Mouse (Mus musculus): ENCODE results near the gene Mrpl30. TPM values are rescaled to one million over a fixed set of nuclear protein-coding genes. Genes with fewer than 3 reads are reported as not detected.

Gene Mrpl30
- total and polyA plus RNA-seq, 2 experiments from 2014 or later, result 156 to 478 TPM

DNA sequence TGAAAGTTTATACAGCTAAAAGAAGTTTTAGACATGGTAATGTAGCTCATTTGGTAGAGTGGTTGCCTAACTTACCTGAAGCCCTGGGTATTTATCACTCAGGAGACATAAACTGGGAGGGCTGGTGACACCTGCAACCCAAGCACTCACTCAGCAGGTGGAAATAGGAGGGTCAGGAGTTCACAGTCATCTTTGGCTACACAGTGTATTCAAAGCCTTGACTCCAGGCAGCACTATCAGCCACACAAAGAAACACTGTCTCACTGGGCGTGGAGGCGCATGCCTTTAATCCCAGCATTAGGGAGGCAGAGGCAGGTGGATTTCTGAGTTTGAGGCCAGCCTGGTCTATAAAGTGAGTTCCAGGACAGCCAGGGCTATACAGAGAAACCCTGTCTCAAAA lies 22.5 kb downstream of the Mrpl30 start:
- WGBS, result 71% methylated on average over 2 of the region's 2 CpGs

GRCm38 (mm10) chr1:37916393-37916792 lies 26.1 kb downstream of the Mrpl30 start, which contains the start of gene Lyg2:
Gene Lyg2 (minus strand): TSS chr1:37916493.
- TF ChIP-seq EP300 (IDR thresholded peaks at IDR 0.05; ENCODE audit: low read depth) (no peak), CTCF (IDR thresholded peaks at IDR 0.05; ENCODE audit: low read depth) (no peak)
- H3K9me3 ChIP-seq (replicated peaks; ENCODE audit: control insufficient read depth, low read length), result no peaks in the 10 kb centered on the region
- H3K27me3 ChIP-seq (ENCODE audit: control insufficient read depth, insufficient read depth, low read length), result no peaks in the 10 kb centered on the region
- DNase-seq (ENCODE audit: low spot score) (no peak), ATAC-seq (ENCODE audit: insufficient read depth, low read depth) (no peak)
- no peak within 1 kb of the TSS for H3K4me3 ChIP-seq (ENCODE audit: low read depth, low read length)
- no peaks in the 10 kb centered on the region for H3K4me1 ChIP-seq (ENCODE audit: control insufficient read depth, insufficient read depth)
- no peak within 1 kb of the TSS for H3K27ac ChIP-seq (ENCODE audit: low read depth)
- H3K36me3 ChIP-seq (replicated peaks; ENCODE audit: control insufficient read depth, insufficient read depth, low read length), result no peaks in the 10 kb centered on the region
- 63% methylated on average over 5 of the region's 5 CpGs for WGBS
- no peak within 1 kb of the TSS for H3K9ac ChIP-seq (replicated peaks; ENCODE audit: low read depth, low read length)
- no peak within 1 kb of the TSS for H3K4me2 ChIP-seq (ENCODE audit: low read depth, low read length)

More for the DNA sequence above, 22.5 kb downstream of the Mrpl30 start:
- Histone ChIP-seq H3K27me3 (ENCODE audit: control insufficient read depth, insufficient read depth, low read length) (no peaks in the 10 kb centered on the region), H3K9me3 (replicated peaks; ENCODE audit: control insufficient read depth, low read length) (no peaks in the 10 kb centered on the region), H3K9ac (replicated peaks; ENCODE audit: low read depth, low read length) (no peak overlapping the region), H3K4me2 (ENCODE audit: low read depth, low read length) (no peak overlapping the region), H3K36me3 (replicated peaks; ENCODE audit: control insufficient read depth, insufficient read depth, low read length) (no peaks in the 10 kb centered on the region), H3K27ac (ENCODE audit: low read depth) (no peak overlapping the region), H3K4me3 (ENCODE audit: low read depth, low read length) (no peak overlapping the region), H3K4me1 (ENCODE audit: control insufficient read depth, insufficient read depth) (no peaks in the 10 kb centered on the region)
- ATAC-seq (ENCODE audit: insufficient read depth, low read depth) (no peak), DNase-seq (ENCODE audit: low spot score) (no peak)
- TF ChIP-seq EP300 (IDR thresholded peaks at IDR 0.05; ENCODE audit: low read depth), result no peak
- TF ChIP-seq CTCF (IDR thresholded peaks at IDR 0.05; ENCODE audit: low read depth), result no peak

DNA sequence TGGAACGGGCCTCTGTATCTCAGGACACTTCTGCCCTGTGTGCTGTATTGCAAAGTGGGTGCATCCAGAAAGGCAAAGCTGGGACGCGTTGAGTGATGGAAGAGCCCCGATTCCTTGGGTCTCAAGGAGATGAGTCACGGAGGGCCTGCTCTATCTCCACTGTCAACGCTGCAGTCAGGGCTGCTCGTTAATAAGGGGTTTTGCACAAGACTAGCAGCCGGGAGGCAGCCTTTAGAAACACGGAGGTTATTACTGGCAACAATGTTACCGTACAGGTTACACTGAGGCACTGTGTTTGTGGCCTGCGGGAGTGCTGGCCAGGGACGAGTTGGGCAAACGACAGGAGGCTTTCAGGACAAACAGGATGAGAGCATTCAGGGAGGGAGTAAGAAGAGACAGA lies 27.4 kb downstream of the Mrpl30 start:
- Histone ChIP-seq H3K9me3 (replicated peaks; ENCODE audit: control insufficient read depth, low read length) (no peaks in the 10 kb centered on the region), H3K4me3 (ENCODE audit: low read depth, low read length) (no peak overlapping the region), H3K4me1 (ENCODE audit: control insufficient read depth, insufficient read depth) (no peaks in the 10 kb centered on the region), H3K9ac (replicated peaks; ENCODE audit: low read depth, low read length) (no peak overlapping the region), H3K4me2 (ENCODE audit: low read depth, low read length) (no peak overlapping the region), H3K36me3 (replicated peaks; ENCODE audit: control insufficient read depth, insufficient read depth, low read length) (no peaks in the 10 kb centered on the region), H3K27me3 (ENCODE audit: control insufficient read depth, insufficient read depth, low read length) (no peaks in the 10 kb centered on the region), H3K27ac (ENCODE audit: low read depth) (no peak overlapping the region)
- TF ChIP-seq CTCF (IDR thresholded peaks at IDR 0.05; ENCODE audit: low read depth) (no peak), EP300 (IDR thresholded peaks at IDR 0.05; ENCODE audit: low read depth) (no peak)
- ATAC-seq (ENCODE audit: insufficient read depth, low read depth) (no peak), DNase-seq (ENCODE audit: low spot score) (no peak)
- 33% methylated on average over 13 of the region's 13 CpGs for WGBS

GRCm38 (mm10) chr1:37918096-37918495 lies 27.8 kb downstream of the Mrpl30 start:
- no peaks in the 10 kb centered on the region for H3K36me3 ChIP-seq (replicated peaks; ENCODE audit: control insufficient read depth, insufficient read depth, low read length)
- no peak overlapping the region for H3K4me2 ChIP-seq (ENCODE audit: low read depth, low read length)
- TF ChIP-seq EP300 (IDR thresholded peaks at IDR 0.05; ENCODE audit: low read depth), result no peak
- no peak for TF ChIP-seq CTCF (IDR thresholded peaks at IDR 0.05; ENCODE audit: low read depth)
- no peak overlapping the region for H3K27ac ChIP-seq (ENCODE audit: low read depth)
- no peaks in the 10 kb centered on the region for H3K9me3 ChIP-seq (replicated peaks; ENCODE audit: control insufficient read depth, low read length)
- WGBS, result 44% methylated on average over 6 of the region's 6 CpGs
- DNase-seq (ENCODE audit: low spot score), result no peak
- no peaks in the 10 kb centered on the region for H3K27me3 ChIP-seq (ENCODE audit: control insufficient read depth, insufficient read depth, low read length)
- ATAC-seq (ENCODE audit: insufficient read depth, low read depth), result no peak
- no peaks in the 10 kb centered on the region for H3K4me1 ChIP-seq (ENCODE audit: control insufficient read depth, insufficient read depth)
- no peak overlapping the region for H3K4me3 ChIP-seq (ENCODE audit: low read depth, low read length)
- H3K9ac ChIP-seq (replicated peaks; ENCODE audit: low read depth, low read length), result no peak overlapping the region

DNA sequence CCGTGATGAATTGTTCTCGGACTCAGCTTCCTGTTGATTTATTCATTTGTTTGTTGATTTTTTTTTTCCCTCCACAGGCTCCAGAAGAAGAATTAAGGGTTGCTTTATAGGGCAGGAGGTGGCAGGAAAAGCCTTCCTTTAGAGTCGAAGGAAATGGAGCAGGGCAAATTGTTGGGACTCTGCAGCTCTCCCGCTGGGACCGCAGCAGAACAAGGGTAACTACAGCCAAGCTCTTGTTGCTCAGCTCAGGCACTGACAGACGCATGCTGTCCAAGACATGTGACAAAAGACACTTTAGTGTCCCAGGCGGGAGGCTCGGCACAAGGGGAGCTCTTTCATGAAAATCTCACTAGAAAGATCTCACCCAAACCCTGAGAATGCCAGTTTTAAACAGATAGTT lies 32.3 kb downstream of the Mrpl30 start:
- H3K27me3 ChIP-seq (ENCODE audit: control insufficient read depth, insufficient read depth, low read length), result no peaks in the 10 kb centered on the region
- no peak overlapping the region for H3K4me2 ChIP-seq (ENCODE audit: low read depth, low read length)
- no peaks in the 10 kb centered on the region for H3K36me3 ChIP-seq (replicated peaks; ENCODE audit: control insufficient read depth, insufficient read depth, low read length)
- H3K4me3 ChIP-seq (ENCODE audit: low read depth, low read length), result no peak overlapping the region
- ATAC-seq (ENCODE audit: insufficient read depth, low read depth) (no peak), DNase-seq (ENCODE audit: low spot score) (no peak)
- TF ChIP-seq CTCF (IDR thresholded peaks at IDR 0.05; ENCODE audit: low read depth), result no peak
- no peaks in the 10 kb centered on the region for H3K9me3 ChIP-seq (replicated peaks; ENCODE audit: control insufficient read depth, low read length)
- WGBS, result 30% methylated on average over 8 of the region's 8 CpGs
- no peak overlapping the region for H3K27ac ChIP-seq (ENCODE audit: low read depth)
- H3K9ac ChIP-seq (replicated peaks; ENCODE audit: low read depth, low read length), result no peak overlapping the region
- no peaks in the 10 kb centered on the region for H3K4me1 ChIP-seq (ENCODE audit: control insufficient read depth, insufficient read depth)

GRCm38 (mm10) chr1:37925971-37926370 lies 35.7 kb downstream of the Mrpl30 start:
- Histone ChIP-seq H3K9me3 (replicated peaks; ENCODE audit: control insufficient read depth, low read length) (no peaks in the 10 kb centered on the region), H3K9ac (replicated peaks; ENCODE audit: low read depth, low read length) (no peak overlapping the region), H3K36me3 (replicated peaks; ENCODE audit: control insufficient read depth, insufficient read depth, low read length) (no peaks in the 10 kb centered on the region), H3K4me3 (ENCODE audit: low read depth, low read length) (no peak overlapping the region), H3K27ac (ENCODE audit: low read depth) (no peak overlapping the region), H3K27me3 (ENCODE audit: control insufficient read depth, insufficient read depth, low read length) (no peaks in the 10 kb centered on the region), H3K4me1 (ENCODE audit: control insufficient read depth, insufficient read depth) (no peaks in the 10 kb centered on the region), H3K4me2 (ENCODE audit: low read depth, low read length) (no peak overlapping the region)
- TF ChIP-seq CTCF (IDR thresholded peaks at IDR 0.05; ENCODE audit: low read depth) (no peak), EP300 (IDR thresholded peaks at IDR 0.05; ENCODE audit: low read depth) (no peak)
- DNase-seq (ENCODE audit: low spot score) (no peak), ATAC-seq (ENCODE audit: insufficient read depth, low read depth) (no peak)
- WGBS, result 64% methylated on average over 8 of the region's 8 CpGs
